Mouse (Mus musculus) embryonic stem cell, embryonic (primary cell): Measurements from ENCODE around the gene Tollip.

Experiments used
- CTCF ChIA-PET, 4 experiments: fragments of 300-600 bp in 2 of 4; fragments of 350-600 bp in 2 of 4; sonication (Branson Sonifier 250); formaldehyde crosslinking; loops; one replicate each; lab custom pipeline; 2022; ENCODE audit warnings: inconsistent platforms in 2 of 4; lab: Charles Lee
- POLR2A ChIA-PET, 4 experiments: fragments of 300-600 bp in 2 of 4; fragments of 350-600 bp in 2 of 4; sonication (Branson Sonifier 250); formaldehyde crosslinking; loops; one replicate each; lab custom pipeline; 2022; ENCODE audit warnings: antibody characterized with exemption in 4 of 4, inconsistent platforms in 1 of 4; lab: Charles Lee

Tollip gene

DNA sequence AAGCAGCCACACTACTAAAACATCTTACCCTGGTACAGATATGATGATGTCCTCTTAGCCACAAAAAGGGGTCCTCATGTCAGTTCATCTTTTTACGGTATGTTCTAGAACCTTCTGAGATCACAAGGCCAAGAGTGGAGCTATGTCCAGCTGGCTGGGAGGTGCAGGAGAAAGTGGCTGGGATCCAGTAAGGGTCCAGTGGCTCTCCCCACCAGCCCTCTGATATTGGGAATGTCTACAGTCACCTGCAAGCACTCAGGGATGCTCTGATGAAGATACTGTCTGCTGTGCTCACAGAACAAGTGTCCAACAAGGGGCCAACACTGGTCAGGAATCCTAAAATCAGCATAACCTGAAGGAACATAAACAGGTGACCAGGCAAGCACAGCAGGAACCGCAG lies at the start of gene Tollip:
TSS of gene Tollip (minus strand) at position 101 of the 400 bp plus-strand sequence.
- CTCF ChIA-PET, result no interaction called here
- POLR2A ChIA-PET, result interaction anchor here in 1 of 4 experiments (1.3 kb wide), 1 partner anchor 16 kb away, joined by 4 read pairs; no protein-coding TSS in a partner anchor

DNA sequence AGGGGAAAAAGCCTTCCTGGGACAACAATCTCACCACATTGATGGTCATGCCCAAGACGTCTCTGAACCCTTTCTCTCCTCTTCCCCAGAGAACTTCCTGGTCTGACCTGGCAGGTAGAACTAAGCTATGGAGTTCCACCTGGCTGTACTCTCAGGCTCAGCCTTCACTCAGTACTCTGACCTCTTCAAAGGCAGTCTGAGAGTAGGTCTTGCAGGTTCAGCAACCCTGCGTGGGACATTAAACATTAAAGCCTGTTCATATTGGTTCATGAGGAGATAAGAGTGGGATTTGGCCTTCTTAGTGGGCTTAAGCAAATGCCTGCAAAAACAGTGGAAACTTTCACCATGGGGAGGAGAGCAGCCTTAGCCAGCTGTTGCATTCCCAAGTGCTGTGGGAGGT lies 48.0 kb upstream of the Tollip start:
- CTCF ChIA-PET, result interaction anchor here in 1 of 4 experiments (0.6 kb wide), 1 partner anchor 263 kb away, joined by 3 read pairs; the partner anchor contains the start of gene Krtap5-5
- POLR2A ChIA-PET, result no interaction called here

DNA sequence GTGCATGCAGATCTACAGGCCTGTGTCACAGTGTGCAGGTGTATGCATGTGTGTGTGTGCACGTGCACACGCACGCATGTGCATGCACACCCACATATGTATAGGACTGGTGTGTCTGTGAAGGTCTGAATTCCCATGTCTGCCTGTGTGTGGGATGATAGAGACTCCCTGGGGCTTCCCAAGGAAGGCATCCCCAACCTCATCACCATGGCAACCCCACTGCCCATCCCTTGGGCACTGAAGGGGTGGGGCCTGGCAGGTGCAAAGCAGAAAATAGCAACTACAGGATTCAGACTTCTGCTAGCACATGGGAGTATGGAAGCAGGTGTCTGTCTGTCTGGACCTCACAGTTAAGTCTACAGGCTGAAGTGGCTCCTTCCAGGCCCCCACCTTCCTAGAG lies 44.2 kb upstream of the Tollip start:
- ChIA-PET CTCF (interaction anchor here in 1 of 4 experiments (0.8 kb wide), 1 partner anchor 207 kb away, joined by 3 read pairs; no protein-coding TSS in a partner anchor), POLR2A (no interaction called here)

DNA sequence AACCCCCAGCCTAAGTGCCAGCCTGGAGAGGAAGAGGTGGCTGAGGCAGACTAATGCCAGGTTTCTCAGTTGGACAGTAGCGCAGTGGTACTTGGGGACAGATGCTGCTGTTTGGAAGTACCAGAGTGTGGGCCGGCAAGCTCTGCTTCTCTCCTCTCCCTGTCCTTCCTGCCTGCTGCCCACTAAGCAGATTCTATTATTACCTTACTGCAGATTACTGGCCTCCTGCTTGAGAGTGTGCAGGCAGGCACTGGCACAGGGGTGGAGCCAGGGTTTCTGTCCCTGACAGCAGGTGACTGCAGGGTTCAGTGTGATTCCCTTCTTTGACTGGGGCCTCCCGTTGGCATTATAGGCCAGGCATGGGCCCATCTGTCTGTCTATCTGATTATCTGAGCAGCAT lies 43.2 kb upstream of the Tollip start:
- ChIA-PET POLR2A (no interaction called here), CTCF (no interaction called here)

DNA sequence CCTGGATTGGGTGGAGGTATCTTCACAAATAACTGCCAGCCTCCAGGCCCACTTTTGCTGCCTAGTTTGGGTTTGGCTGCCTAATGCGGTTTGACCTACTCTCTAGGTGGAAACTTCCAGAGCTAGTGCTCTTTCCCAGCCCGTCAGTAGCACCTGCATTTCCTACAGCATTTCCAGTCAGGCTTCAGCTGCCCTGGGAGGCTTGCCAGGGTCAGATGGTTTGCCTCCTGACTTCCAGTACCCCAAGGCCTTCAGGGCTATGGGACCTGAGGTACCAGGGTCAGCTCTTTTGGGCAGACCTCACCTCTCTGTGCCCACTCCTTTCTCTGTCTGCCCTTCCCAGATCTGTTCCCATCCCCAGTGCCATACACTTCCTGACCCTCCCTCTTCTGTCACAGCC lies 42.6 kb upstream of the Tollip start:
- ChIA-PET CTCF (no interaction called here), POLR2A (no interaction called here)

DNA sequence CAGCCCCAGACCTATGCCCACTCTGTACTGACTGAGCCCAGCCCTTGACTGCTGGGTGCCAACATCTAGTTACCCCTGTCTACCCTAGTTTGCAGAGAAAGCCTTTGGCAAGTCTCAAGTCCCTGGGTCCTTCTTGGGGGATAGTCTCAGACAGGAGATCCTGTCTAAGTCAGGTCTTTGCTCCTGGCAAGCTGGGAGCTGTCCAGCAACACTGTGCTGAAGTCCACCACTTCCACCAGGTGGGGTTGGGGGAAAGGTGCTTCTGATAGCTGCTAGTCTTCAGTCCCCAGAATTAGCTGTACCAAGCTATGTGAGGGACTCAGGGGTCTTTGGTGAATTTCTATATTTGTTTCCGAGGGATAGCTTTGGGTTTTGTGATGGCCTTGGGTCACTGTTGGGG lies 40.8 kb upstream of the Tollip start:
- POLR2A ChIA-PET, result interaction anchor here in 1 of 4 experiments (1.2 kb wide), 1 partner anchor 8 kb away, joined by 3 read pairs; no protein-coding TSS in a partner anchor
- CTCF ChIA-PET, result interaction anchor here in 2 of 4 experiments (0.8 to 1.0 kb wide), 3 partner anchors 11 to 204 kb away, joined by 3 read pairs; no protein-coding TSS in a partner anchor

DNA sequence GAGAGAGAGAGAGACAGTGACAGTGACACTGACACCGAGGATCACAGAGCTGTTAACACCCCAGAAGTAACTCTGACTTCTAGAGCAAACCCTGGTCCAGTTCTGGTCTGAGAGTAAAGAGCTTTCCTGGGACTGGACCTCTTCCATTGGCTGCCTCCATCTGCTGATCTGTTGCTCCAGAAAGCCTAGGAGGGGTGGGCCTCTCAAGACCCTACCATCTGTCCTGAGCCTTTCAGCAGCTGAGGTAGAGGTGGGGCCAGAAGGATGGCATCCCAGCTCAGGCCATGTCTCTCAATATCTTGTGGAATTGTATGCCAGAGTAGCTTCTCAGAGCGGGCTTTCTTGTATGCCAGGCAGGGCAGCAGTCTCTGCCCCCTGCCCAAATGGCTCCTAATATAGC lies 39.9 kb upstream of the Tollip start:
- CTCF ChIA-PET, result interaction anchor here (0.6 to 1.0 kb wide), 5 partner anchors 13 to 489 kb away, joined by 3 to 9 read pairs (median 3); no protein-coding TSS in a partner anchor
- POLR2A ChIA-PET, result interaction anchor here in 2 of 4 experiments (0.9 to 1.2 kb wide), 2 partner anchors 9 to 56 kb away, joined by 3 to 4 read pairs; no protein-coding TSS in a partner anchor

DNA sequence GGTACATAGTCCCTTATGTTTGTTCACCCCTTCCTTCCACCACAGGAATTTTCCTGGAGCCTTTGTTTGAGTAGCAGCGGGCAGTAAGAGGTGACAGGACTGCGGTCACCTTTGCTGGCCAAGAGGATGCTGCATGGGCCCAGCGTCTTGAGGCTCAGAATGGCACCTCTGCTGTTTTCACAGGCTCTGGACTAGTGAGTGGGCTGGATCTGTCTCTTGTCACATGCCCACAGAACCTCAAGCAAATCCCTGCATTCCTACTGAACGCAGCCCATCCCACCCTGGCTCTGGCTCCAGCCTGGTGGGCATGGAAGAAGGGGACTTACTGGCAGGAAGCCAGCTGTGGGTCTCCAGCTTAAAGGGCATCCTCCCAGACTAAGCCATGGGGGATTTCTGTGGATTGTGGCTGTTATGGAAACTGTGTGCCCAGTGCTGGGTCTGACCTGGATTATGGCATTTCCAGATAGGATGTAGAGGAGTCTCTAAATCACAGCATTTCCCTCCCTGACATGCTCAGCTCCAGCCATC lies 39.3 kb upstream of the Tollip start:
- POLR2A ChIA-PET, result interaction anchor here in 1 of 4 experiments (1.2 to 1.3 kb wide), 2 partner anchors 10 to 55 kb away, joined by 3 to 5 read pairs; no protein-coding TSS in a partner anchor
- CTCF ChIA-PET, result no interaction called here

DNA sequence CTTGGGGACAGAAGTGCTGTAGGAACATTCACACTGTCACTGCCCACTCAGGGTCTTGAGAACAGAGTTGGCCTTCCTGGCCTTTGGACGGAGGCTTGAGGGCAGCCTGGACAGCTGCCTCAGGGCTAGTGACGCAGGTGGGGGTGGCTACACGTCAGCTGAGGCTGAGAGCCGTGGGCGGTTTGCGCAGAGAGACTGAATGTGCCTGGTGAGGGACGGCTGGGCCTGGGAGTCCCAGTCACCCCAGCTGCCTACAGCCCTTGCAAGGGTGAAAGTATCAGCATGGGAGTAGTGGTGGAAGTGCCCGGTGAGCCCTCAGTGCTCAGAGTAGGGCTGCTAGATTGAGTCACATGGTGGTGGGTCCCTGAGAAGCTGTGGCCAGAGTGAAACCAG lies 37.9 kb upstream of the Tollip start:
- ChIA-PET CTCF (no interaction called here), POLR2A (interaction anchor here in 1 of 4 experiments (1.3 kb wide), 1 partner anchor 54 kb away, joined by 5 read pairs; no protein-coding TSS in a partner anchor)

DNA sequence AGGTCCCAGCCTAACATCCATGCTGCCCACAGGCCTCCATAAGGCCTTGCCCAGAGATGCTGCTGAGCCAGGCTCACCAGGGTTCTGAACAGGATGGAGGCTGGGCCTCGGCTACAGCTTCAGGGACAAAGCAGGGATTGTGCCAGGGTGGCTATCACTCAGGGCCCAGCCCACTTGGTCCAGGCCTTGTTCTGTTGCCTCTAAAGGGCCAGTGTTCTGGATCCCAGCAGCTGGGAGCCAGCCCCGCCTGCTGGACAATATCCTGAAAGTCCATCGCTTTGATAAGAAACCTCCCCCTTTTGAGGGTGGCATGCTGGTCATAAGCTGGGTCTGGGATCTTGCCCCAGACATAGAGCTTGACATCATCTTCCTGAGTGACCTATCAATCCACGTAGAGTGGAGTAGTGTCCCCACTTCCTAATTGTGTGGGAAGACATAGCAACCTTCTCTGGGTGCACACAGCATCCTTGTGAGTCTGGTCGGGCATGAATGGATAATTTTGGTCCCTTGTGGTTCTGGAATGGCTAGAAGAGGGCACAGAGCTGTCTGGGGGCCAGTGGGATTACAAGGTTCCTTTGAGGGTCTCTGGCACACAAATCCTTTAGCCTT lies 37.4 kb upstream of the Tollip start:
- POLR2A ChIA-PET, result no interaction called here
- CTCF ChIA-PET, result no interaction called here

DNA sequence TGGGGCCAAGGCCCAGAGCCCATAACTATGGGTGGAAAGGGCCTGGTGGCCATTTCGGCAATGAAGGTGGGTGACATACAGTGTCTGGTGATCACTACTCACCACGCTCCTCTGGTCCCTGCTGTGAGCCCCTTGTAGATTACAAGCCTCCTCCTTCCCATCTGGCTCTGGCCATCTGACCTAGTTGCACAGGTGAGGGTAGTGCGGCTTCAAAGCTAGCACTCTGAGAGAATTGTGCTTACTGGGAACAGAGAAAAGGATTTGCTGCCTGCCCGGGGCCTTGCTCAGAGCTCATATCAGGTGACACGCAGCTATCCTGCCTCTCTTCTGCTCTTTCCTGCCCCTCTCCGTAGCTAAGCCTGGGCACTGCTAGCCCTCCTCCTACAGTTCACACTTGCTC lies 35.3 kb upstream of the Tollip start:
- ChIA-PET POLR2A (interaction anchor here in 1 of 4 experiments (1.0 kb wide), 1 partner anchor 29 kb away, joined by 3 read pairs; no protein-coding TSS in a partner anchor), CTCF (interaction anchor here in 1 of 4 experiments (0.6 kb wide), 1 partner anchor 343 kb away, joined by 6 read pairs; no protein-coding TSS in a partner anchor)

DNA sequence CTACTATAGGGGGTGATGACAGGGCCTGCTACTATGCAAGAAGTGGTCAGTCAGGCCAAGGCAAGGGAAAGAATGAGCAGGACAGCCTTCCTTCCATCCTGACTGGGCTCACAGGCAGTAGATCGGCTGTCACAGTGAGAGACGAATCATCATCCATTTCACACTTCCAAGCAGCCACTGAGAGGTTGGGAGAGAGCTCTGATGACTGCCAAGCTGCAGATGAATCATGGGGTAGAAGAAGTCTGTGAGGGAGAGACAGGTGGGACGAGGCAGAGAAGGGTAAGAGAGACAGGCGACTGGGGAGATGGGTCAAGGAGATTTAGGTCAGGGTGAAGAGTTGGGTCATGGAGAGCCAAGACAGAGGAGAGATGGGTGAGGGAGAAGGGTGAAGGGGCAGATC lies 34.6 kb upstream of the Tollip start:
- CTCF ChIA-PET, result no interaction called here
- POLR2A ChIA-PET, result no interaction called here

DNA sequence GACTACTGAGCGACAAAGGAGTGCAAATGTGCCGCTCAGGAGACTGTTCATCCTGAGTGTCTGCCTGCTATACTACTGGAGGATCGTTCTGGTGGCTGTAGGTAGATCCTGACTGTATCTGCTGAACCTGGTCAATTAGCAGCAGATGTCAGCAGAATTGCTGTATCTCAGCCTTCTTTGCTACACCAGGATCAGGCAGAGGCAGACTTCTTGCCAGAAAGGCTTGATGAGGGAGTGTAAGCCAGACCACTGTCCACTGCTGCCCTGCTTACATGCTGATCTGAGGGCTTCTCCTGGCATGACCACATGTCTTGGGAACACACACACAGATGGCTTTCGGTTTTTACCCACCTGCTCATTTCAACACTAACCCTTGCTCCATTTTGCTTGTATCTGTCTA lies 33.5 kb upstream of the Tollip start:
- CTCF ChIA-PET, result no interaction called here
- POLR2A ChIA-PET, result interaction anchor here in 1 of 4 experiments (0.7 kb wide), 1 partner anchor 15 kb away, joined by 3 read pairs; no protein-coding TSS in a partner anchor

DNA sequence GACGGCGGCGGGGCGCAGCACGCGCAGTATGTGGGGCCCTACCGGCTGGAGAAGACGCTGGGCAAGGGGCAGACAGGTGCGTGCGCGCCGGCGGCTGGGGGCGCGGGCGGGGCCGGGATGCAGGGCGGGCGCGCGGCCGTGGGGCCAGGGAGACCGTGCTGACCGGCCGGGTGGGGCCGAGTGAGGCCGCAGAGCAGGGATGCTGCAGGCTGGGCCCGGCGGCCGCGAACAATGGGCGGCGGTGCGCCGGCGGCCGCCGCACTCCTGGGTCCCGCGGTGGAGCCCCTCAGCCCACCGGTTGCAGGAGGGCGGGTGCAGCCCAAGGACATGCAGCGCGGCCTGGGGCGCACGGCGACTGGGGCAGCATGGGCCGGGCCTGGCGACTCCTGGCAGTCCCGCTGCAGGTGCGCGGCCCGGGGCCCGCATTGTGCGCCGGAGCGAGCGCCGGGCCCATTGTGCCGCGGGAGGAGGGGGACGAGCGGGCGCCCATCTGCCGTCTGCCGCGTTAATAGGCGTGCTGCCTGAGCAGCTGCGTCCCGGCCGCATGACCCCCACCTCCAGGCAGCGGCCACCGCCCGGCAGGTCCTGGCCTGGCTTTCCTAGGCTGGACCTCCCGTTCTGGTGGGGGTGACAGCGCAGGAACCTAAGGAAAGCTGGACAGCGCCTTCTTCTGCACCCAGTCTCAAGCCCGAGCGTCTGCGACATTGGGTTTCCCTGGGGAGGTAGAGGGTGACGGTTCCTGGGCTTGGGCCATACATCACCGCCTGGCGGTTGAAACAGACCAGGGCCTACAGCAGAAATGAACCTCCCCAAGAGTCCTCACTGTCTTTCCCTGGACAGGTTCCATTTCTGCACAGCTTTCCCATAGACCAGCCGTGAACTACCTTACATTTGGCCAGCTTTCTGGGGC lies 32.1 kb upstream of the Tollip start:
- ChIA-PET POLR2A (interaction anchor here in 3 of 4 experiments (0.5 to 2.4 kb wide), 8 partner anchors 15 to 48 kb away, joined by 3 to 10 read pairs (median 4); no protein-coding TSS in a partner anchor), CTCF (no interaction called here)

DNA sequence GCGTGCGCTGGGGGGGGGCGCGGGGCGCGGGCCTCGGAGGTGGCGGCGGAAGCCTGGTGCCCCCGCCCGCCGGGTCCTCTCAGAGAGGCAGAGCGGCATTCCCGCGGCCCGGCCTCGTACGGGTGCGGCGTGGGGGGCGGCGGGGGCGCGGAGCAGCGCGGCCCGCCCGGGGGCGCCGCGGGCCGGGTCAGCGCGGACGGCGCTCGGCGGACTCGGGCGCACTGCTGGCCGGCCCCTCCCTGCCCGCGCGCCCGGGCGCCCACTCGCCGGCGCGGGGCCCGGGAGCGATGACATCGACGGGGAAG lies 31.4 kb upstream of the Tollip start:
- ChIA-PET POLR2A (interaction anchor here in 3 of 4 experiments (0.7 to 2.4 kb wide), 6 partner anchors 14 to 826 kb away, joined by 3 to 10 read pairs (median 4); no protein-coding TSS in a partner anchor), CTCF (no interaction called here)

DNA sequence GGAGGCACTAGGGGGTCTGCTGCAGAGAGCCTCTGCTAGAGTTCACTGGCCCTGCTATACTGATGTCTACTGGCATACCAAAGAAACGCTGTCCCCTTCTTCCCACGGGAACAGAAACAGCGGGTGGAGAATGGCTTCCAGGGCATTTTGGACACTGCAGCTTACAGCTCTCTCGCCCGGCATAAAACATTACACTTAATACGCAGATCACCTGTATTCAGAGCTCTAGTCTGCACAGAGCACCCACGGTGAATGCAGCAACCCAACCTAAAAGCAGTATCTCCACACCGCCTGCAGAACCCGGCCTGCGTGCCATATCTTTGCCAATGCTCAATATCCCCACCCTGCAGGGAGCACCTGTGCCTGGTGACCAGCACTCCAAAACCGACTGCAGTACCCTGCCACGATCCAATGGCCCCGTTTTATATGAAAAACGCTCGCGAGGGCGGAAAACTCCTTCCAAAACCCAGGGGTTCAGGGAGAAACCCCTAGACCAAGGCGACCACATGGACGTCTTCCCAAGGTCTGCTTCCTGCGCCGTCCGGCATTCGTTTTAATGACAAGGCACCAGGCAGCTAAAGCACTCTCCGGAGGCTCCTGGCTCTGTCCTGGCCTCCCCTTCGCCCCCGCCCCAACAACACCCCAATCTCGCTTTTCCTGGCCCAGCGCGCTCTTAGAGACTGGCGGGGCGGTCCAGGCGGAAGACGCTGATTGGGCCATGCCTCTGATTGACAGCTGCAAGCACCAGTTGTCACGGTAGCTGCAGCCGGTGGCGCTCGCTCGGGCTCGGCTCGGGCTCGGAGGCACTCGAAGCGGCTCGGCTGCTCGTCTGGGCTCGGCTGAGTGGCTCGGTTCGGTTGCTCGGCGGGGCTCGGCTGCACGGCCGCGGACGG lies 30.8 kb upstream of the Tollip start, which contains the start of gene Brsk2:
TSS of gene Brsk2 (plus strand) at position 846 of the 893 bp plus-strand sequence.
- CTCF ChIA-PET, result interaction anchor here in 1 of 4 experiments (1.4 kb wide), 1 partner anchor 15 kb away, joined by 3 read pairs; no protein-coding TSS in a partner anchor
- POLR2A ChIA-PET, result interaction anchor here in 3 of 4 experiments (0.6 to 2.4 kb wide), 7 partner anchors 14 to 826 kb away, joined by 3 to 10 read pairs (median 4); no protein-coding TSS in a partner anchor

DNA sequence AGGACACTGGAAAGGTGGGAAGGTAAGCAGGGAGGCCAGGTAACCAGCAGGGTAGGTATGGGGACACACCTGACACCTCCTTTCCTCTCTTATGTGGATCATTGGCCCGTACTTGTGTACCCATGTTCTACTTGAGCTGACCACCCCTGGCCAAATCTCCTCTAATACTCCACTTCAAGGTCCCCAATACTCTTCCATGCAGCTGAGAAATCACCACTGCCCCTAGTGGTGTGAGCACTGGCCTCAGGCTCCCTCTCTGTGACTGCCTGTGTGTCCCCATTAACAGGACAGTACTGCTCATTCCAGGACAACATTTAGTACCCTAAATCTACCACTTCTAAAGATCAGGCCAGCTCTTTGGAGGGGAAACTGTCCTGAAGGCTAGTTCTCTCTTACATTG lies 29.7 kb upstream of the Tollip start:
- ChIA-PET POLR2A (interaction anchor here in 1 of 4 experiments (2.4 kb wide), 1 partner anchor 23 kb away, joined by 10 read pairs; no protein-coding TSS in a partner anchor), CTCF (interaction anchor here in 1 of 4 experiments (1.4 kb wide), 1 partner anchor 14 kb away, joined by 3 read pairs; no protein-coding TSS in a partner anchor)
